Mouse (Mus musculus) urinary bladder, postnatal 4 days (tissue): ENCODE measurements around the gene Stx3.

Experiments
- DNase-seq, 2 experiments: peaks; one replicate each; pipeline ENCODE4 v3.0.0; 2021 to 2022; ENCODE audit warnings: low spot score in 2 of 2

The Stx3 gene

GRCm38 (mm10) chr19:11819143-11819700 is at the start of gene Stx3:
Gene Stx3, minus strand, starts transcription at chr19:11819403.
- DNase-seq = no peak

- no peak for DNase-seq
Measured at GRCm38 (mm10) chr19:11867837-11868236, 48.6 kb upstream of the Stx3 start.

GRCm38 (mm10) chr19:11860966-11861365 is 41.8 kb upstream of the Stx3 start, which contains the start of gene Olfr1418:
Gene Olfr1418, minus strand, starts transcription at chr19:11861066.
- DNase-seq = no peak

GRCm38 (mm10) chr19:11856506-11856905 is 37.3 kb upstream of the Stx3 start:
- no peak for DNase-seq

GRCm38 (mm10) chr19:11854821-11855220 is 35.6 kb upstream of the Stx3 start:
- DNase-seq = no peak

GRCm38 (mm10) chr19:11852652-11853051 is 33.4 kb upstream of the Stx3 start:
- DNase-seq = no peak

GRCm38 (mm10) chr19:11846333-11846732 is 27.1 kb upstream of the Stx3 start:
- DNase-seq = no peak

- DNase-seq = no peak
Measured at GRCm38 (mm10) chr19:11839119-11839518, 19.9 kb upstream of the Stx3 start, which contains the start of gene Olfr1417. Gene Olfr1417, minus strand, starts transcription at chr19:11839219.

- no peak for DNase-seq
Measured at GRCm38 (mm10) chr19:11823346-11824065, 4.3 kb upstream of the Stx3 start.

GRCm38 (mm10) chr19:11820211-11820610 is 1.0 kb upstream of the Stx3 start:
- DNase-seq = no peak

- peak; percentile 64 to 87 for DNase-seq
Measured at GRCm38 (mm10) chr19:11819800-11820199, 597 bp upstream of the Stx3 start.

- DNase-seq = peak; percentile 44 to 63
Measured at GRCm38 (mm10) chr19:11818199-11819142, 732 bp downstream of the Stx3 start.

- no peak for DNase-seq
Measured at GRCm38 (mm10) chr19:11817586-11817985, 1.6 kb downstream of the Stx3 start.

GRCm38 (mm10) chr19:11816706-11817105 is 2.5 kb downstream of the Stx3 start:
- no peak for DNase-seq

- no peak for DNase-seq
Measured at GRCm38 (mm10) chr19:11814742-11815333, 4.4 kb downstream of the Stx3 start.

GRCm38 (mm10) chr19:11813649-11814048 is 5.6 kb downstream of the Stx3 start:
- DNase-seq = no peak

GRCm38 (mm10) chr19:11813136-11813535 is 6.1 kb downstream of the Stx3 start:
- DNase-seq = no peak

GRCm38 (mm10) chr19:11811688-11812365 is 7.4 kb downstream of the Stx3 start:
- DNase-seq = no peak

GRCm38 (mm10) chr19:11810856-11811255 is 8.3 kb downstream of the Stx3 start:
- no peak for DNase-seq

- no peak for DNase-seq
Measured at GRCm38 (mm10) chr19:11810003-11810758, 9.0 kb downstream of the Stx3 start.

GRCm38 (mm10) chr19:11808452-11808851 is 10.8 kb downstream of the Stx3 start:
- DNase-seq = no peak
